In the genomic region with DNA sequence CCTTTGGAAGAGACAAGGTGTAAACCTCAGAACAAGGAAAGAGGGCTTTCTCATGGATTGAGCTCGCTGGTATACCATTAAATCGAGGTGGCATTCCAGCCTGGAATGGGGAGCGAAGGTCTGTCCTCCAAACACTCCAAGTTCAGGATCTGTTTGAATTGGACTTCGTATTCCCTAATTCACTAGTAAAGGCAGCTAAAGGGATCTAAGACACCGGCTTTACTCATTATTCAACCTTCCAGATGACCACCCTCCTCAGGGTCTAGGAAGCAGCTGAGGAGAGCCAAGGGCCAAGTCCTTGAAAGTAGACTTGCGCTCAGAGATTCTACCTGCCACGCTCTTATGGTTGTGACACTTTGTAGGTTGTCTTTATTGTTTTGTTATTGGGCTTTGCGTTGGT, we compare ENCODE assay signal across 8 mouse cellular contexts. TPM values are rescaled to one million over a fixed set of nuclear protein-coding genes. Genes with fewer than 3 reads are reported as not detected.
DNase-seq lines count a peak whose midpoint lies in the region; ATAC-seq and TF ChIP-seq lines count a peak whose summit lies in the region.
"Not testable (repeated sequence)": the region's sequence is repeated elsewhere in the genome, so short reads cannot be mapped to it uniquely, and the experiment has no call there.

No protein-coding gene starts in this region.

- WGBS in embryonic facial prominence, embryonic 10.5 days = 35% methylated on average over 8 of the region's 8 CpGs
- 33% methylated on average over 8 of the region's 8 CpGs for WGBS in forebrain, embryonic 14.5 days
- WGBS in heart, embryonic 13.5 days = 41% methylated on average over 8 of the region's 8 CpGs
- WGBS in hindbrain, embryonic 15.5 days = 29% methylated on average over 8 of the region's 8 CpGs
- WGBS in kidney, embryonic 15.5 days = 33% methylated on average over 8 of the region's 8 CpGs
- 43% methylated on average over 8 of the region's 8 CpGs for WGBS in limb, embryonic 14.5 days
- WGBS in midbrain, embryonic 13.5 days = 34% methylated on average over 8 of the region's 8 CpGs
- 32% methylated on average over 8 of the region's 8 CpGs for WGBS in neural tube, embryonic 15.5 days

- 0 out of 2 replicates have a peak overlapping the region, but pooled peaks have one; percentile 29 for H3K4me3 ChIP-seq in embryonic facial prominence, embryonic 10.5 days
- peak overlapping the region; percentile 37 for H3K4me3 ChIP-seq in forebrain, embryonic 14.5 days (ENCODE audit: low read depth, low read length)
- H3K4me3 ChIP-seq in heart, embryonic 13.5 days = peak overlapping the region; percentile 34
- H3K4me3 ChIP-seq in hindbrain, embryonic 15.5 days = peak overlapping the region; percentile 42
- H3K4me3 ChIP-seq in kidney, embryonic 15.5 days (replicated peaks) = peak overlapping the region; percentile 31
- H3K4me3 ChIP-seq in limb, embryonic 14.5 days (replicated peaks; ENCODE audit: low read length) = peak overlapping the region; percentile 2; the same call in 1 of the 2 replicates
- peak overlapping the region; percentile 45 for H3K4me3 ChIP-seq in midbrain, embryonic 13.5 days (replicated peaks)
- peak overlapping the region; percentile 39 for H3K4me3 ChIP-seq in neural tube, embryonic 15.5 days (replicated peaks)

- H3K27me3 ChIP-seq in embryonic facial prominence, embryonic 10.5 days (replicated peaks; ENCODE audit: low read depth, poor library complexity, severe bottlenecking) = peaks cover 73% of the 10 kb centered on the region
- not testable (repeated sequence) for H3K27me3 ChIP-seq in forebrain, embryonic 14.5 days (replicated peaks; ENCODE audit: control insufficient read depth, insufficient read depth, low read length); hindbrain, embryonic 15.5 days; midbrain, embryonic 13.5 days; neural tube, embryonic 15.5 days (replicated peaks)
- H3K27me3 ChIP-seq in heart, embryonic 13.5 days (replicated peaks) = peaks cover 52% of the 10 kb centered on the region
- peaks cover 57% of the 10 kb centered on the region for H3K27me3 ChIP-seq in kidney, embryonic 15.5 days
- H3K27me3 ChIP-seq in limb, embryonic 14.5 days (ENCODE audit: control insufficient read depth, insufficient read depth, low read length) = peaks cover 13% of the 10 kb centered on the region; the same call in 1 of the 2 replicates

- not testable (repeated sequence) for DNase-seq in embryonic facial prominence, embryonic 10.5 days (ENCODE audit: low spot score); forebrain, embryonic 14.5 days (ENCODE audit: low spot score); limb, embryonic 14.5 days (ENCODE audit: low spot score)

- not testable (repeated sequence) for ATAC-seq in forebrain, embryonic 14.5 days; heart, embryonic 13.5 days (ENCODE audit: extremely low read depth, insufficient number of reproducible peaks, low FRiP score, low TSS enrichment); hindbrain, embryonic 15.5 days (ENCODE audit: low FRiP score, low read depth); kidney, embryonic 15.5 days (replicated peaks; ENCODE audit: low FRiP score); limb, embryonic 14.5 days (ENCODE audit: low FRiP score, low read depth); midbrain, embryonic 13.5 days; neural tube, embryonic 15.5 days (ENCODE audit: low FRiP score)

- H3K4me2 ChIP-seq in forebrain, embryonic 14.5 days (ENCODE audit: low read length) = peak overlapping the region; percentile 59
- peak overlapping the region; percentile 58 for H3K4me2 ChIP-seq in heart, embryonic 13.5 days
- peak overlapping the region; percentile 60 for H3K4me2 ChIP-seq in hindbrain, embryonic 15.5 days
- peak overlapping the region; percentile 51 for H3K4me2 ChIP-seq in kidney, embryonic 15.5 days
- peak overlapping the region; percentile 31; the same call in 1 of the 2 replicates for H3K4me2 ChIP-seq in limb, embryonic 14.5 days (replicated peaks; ENCODE audit: low read depth, low read length, severe bottlenecking)
- peak overlapping the region; percentile 60 for H3K4me2 ChIP-seq in midbrain, embryonic 13.5 days (replicated peaks)
- H3K4me2 ChIP-seq in neural tube, embryonic 15.5 days = peak overlapping the region; percentile 57

- H3K27ac ChIP-seq in embryonic facial prominence, embryonic 10.5 days (replicated peaks); heart, embryonic 13.5 days (replicated peaks); kidney, embryonic 15.5 days; limb, embryonic 14.5 days (replicated peaks; ENCODE audit: low read depth, low read length); neural tube, embryonic 15.5 days (replicated peaks): not testable (repeated sequence)
- H3K27ac ChIP-seq in forebrain, embryonic 14.5 days (ENCODE audit: low read depth, low read length) = peak overlapping the region; percentile 29; the same call in 1 of the 2 replicates
- peak overlapping the region; percentile 59 for H3K27ac ChIP-seq in hindbrain, embryonic 15.5 days (replicated peaks)
- H3K27ac ChIP-seq in midbrain, embryonic 13.5 days = peak overlapping the region; percentile 51; the same call in 1 of the 2 replicates

- H3K9ac ChIP-seq in forebrain, embryonic 14.5 days (ENCODE audit: low read length) = peak overlapping the region; percentile 57
- H3K9ac ChIP-seq in heart, embryonic 13.5 days; kidney, embryonic 15.5 days; limb, embryonic 14.5 days (ENCODE audit: low read depth, low read length, severe bottlenecking): not testable (repeated sequence)
- peak overlapping the region; percentile 48 for H3K9ac ChIP-seq in hindbrain, embryonic 15.5 days
- peak overlapping the region; percentile 61 for H3K9ac ChIP-seq in midbrain, embryonic 13.5 days (replicated peaks)
- peak overlapping the region; percentile 29 for H3K9ac ChIP-seq in neural tube, embryonic 15.5 days (replicated peaks)

- H3K9me3 ChIP-seq in embryonic facial prominence, embryonic 10.5 days; forebrain, embryonic 14.5 days (replicated peaks; ENCODE audit: control insufficient read depth, low read length); heart, embryonic 13.5 days; hindbrain, embryonic 15.5 days; kidney, embryonic 15.5 days (replicated peaks); limb, embryonic 14.5 days (ENCODE audit: control insufficient read depth, low read length); midbrain, embryonic 13.5 days; neural tube, embryonic 15.5 days (replicated peaks): not testable (repeated sequence)

- not testable (repeated sequence) for TF ChIP-seq POLR2A in limb, embryonic 14.5 days (IDR thresholded peaks at IDR 0.05; ENCODE audit: borderline replicate concordance, extremely low read depth, insufficient read depth, insufficient read length)

- H3K4me1 ChIP-seq in embryonic facial prominence, embryonic 10.5 days = peaks cover 13% of the 10 kb centered on the region
- peaks cover 17% of the 10 kb centered on the region for H3K4me1 ChIP-seq in forebrain, embryonic 14.5 days (ENCODE audit: control insufficient read depth, insufficient read depth, low read length)
- not testable (repeated sequence) for H3K4me1 ChIP-seq in heart, embryonic 13.5 days; kidney, embryonic 15.5 days; limb, embryonic 14.5 days (ENCODE audit: control insufficient read depth, insufficient read depth, low read length)
- peaks cover 30% of the 10 kb centered on the region for H3K4me1 ChIP-seq in hindbrain, embryonic 15.5 days (replicated peaks)
- H3K4me1 ChIP-seq in midbrain, embryonic 13.5 days (replicated peaks) = peaks cover 28% of the 10 kb centered on the region
- peaks cover 25% of the 10 kb centered on the region for H3K4me1 ChIP-seq in neural tube, embryonic 15.5 days

- H3K36me3 ChIP-seq in embryonic facial prominence, embryonic 10.5 days (replicated peaks); forebrain, embryonic 14.5 days (ENCODE audit: control insufficient read depth, insufficient read depth, low read length); heart, embryonic 13.5 days; hindbrain, embryonic 15.5 days; kidney, embryonic 15.5 days; limb, embryonic 14.5 days (ENCODE audit: control insufficient read depth, insufficient read depth, low read length); midbrain, embryonic 13.5 days; neural tube, embryonic 15.5 days: not testable (repeated sequence)

RNA-seq across cellular contexts. Expression of gene Tmem178, which starts 1.1 kb away (rescaled TPM):
- 2.4 and 3.9 TPM in 2 replicates for polyA plus RNA-seq in embryonic facial prominence, embryonic 10.5 days (2016; fragmentation: Nextera tagmentation; extraction: Ambion mirVana)
- polyA plus RNA-seq in forebrain, embryonic 14.5 days (2014; fragmentation: Nextera tagmentation; extraction: Ambion mirVana) = 39.0 and 43.4 TPM in 2 replicates
- polyA plus RNA-seq in heart, embryonic 13.5 days (2015; fragmentation: Nextera tagmentation; extraction: Ambion mirVana) = 5.4 and 6.0 TPM in 2 replicates
- polyA plus RNA-seq in hindbrain, embryonic 15.5 days (2015; fragmentation: Nextera tagmentation; extraction: Ambion mirVana) = 31.1 and 32.9 TPM in 2 replicates
- 14.4 and 15.8 TPM in 2 replicates for polyA plus RNA-seq in kidney, embryonic 15.5 days (2015; fragmentation: Nextera tagmentation; extraction: Ambion mirVana)
- polyA plus RNA-seq in limb, embryonic 14.5 days (2012; rRNA removed) = 8.1 and 10.2 TPM in 2 replicates
- polyA plus RNA-seq in limb, embryonic 14.5 days (2014; fragmentation: Nextera tagmentation; extraction: Ambion mirVana) = 8.9 and 12.0 TPM in 2 replicates
- 25.7 and 32.0 TPM in 2 replicates for polyA plus RNA-seq in midbrain, embryonic 13.5 days (2015; fragmentation: Nextera tagmentation; extraction: Ambion mirVana)
- polyA plus RNA-seq in neural tube, embryonic 15.5 days (2015; fragmentation: Nextera tagmentation; extraction: Ambion mirVana) = 27.7 and 37.0 TPM in 2 replicates
